Mouse (Mus musculus): Measurements from ENCODE around the gene Lsm7. TPM values are rescaled to one million over a fixed set of nuclear protein-coding genes. Genes with fewer than 3 reads are reported as not detected.

The Lsm7 gene
- polyA plus RNA-seq, 1 experiment from 2014 or later = 289 TPM

- no peak overlapping the region for H3K4me3 ChIP-seq (replicated peaks)
- peaks cover 14% of the 10 kb centered on the region for H3K36me3 ChIP-seq (replicated peaks)
- peaks cover 27% of the 10 kb centered on the region for H3K4me1 ChIP-seq
- no peaks in the 10 kb centered on the region for H3K27me3 ChIP-seq
- ATAC-seq (ENCODE audit: low FRiP score) = no peak
- no peak overlapping the region for H3K4me2 ChIP-seq
- 0 out of 2 replicates have a peak, but pooled peaks cover 3% of the 10 kb centered on the region for H3K9me3 ChIP-seq
- 72% methylated on average over 24 of the region's 24 CpGs for WGBS
- H3K27ac ChIP-seq = no peak overlapping the region
- H3K9ac ChIP-seq = no peak overlapping the region
These were observed 41.8 kb upstream of the Lsm7 start for GRCm38 (mm10) chr10:80896581-80897485.

GRCm38 (mm10) chr10:80895697-80896096 is 40.7 kb upstream of the Lsm7 start:
- H3K9me3 ChIP-seq = 0 out of 2 replicates have a peak, but pooled peaks cover 3% of the 10 kb centered on the region
- WGBS = 80% methylated on average over 6 of the region's 6 CpGs
- no peak overlapping the region for H3K4me3 ChIP-seq (replicated peaks)
- no peak overlapping the region for H3K4me2 ChIP-seq
- ATAC-seq (ENCODE audit: low FRiP score) = no peak
- H3K9ac ChIP-seq = no peak overlapping the region
- H3K36me3 ChIP-seq (replicated peaks) = peaks cover 10% of the 10 kb centered on the region
- H3K4me1 ChIP-seq = peaks cover 24% of the 10 kb centered on the region
- H3K27ac ChIP-seq = no peak overlapping the region
- H3K27me3 ChIP-seq = no peaks in the 10 kb centered on the region

- H3K9ac ChIP-seq = no peak overlapping the region
- H3K27me3 ChIP-seq = peaks cover 3% of the 10 kb centered on the region; the same call in 1 of the 2 replicates
- H3K4me3 ChIP-seq (replicated peaks) = no peak overlapping the region
- no peak overlapping the region for H3K4me2 ChIP-seq
- H3K4me1 ChIP-seq = peaks cover 24% of the 10 kb centered on the region
- 87% methylated on average over 7 of the region's 7 CpGs for WGBS
- H3K9me3 ChIP-seq = 0 out of 2 replicates have a peak, but pooled peaks cover 3% of the 10 kb centered on the region
- no peak for ATAC-seq (ENCODE audit: low FRiP score)
- no peak overlapping the region for H3K27ac ChIP-seq
- H3K36me3 ChIP-seq (replicated peaks) = peaks cover 10% of the 10 kb centered on the region
These were observed 40.1 kb upstream of the Lsm7 start for GRCm38 (mm10) chr10:80895100-80895499.

- Histone ChIP-seq H3K4me1 (no peaks in the 10 kb centered on the region), H3K9me3 (no peaks in the 10 kb centered on the region), H3K36me3 (replicated peaks) (no peaks in the 10 kb centered on the region), H3K4me2 (no peak overlapping the region), H3K4me3 (replicated peaks) (no peak overlapping the region), H3K27ac (no peak overlapping the region), H3K9ac (no peak overlapping the region), H3K27me3 (peaks cover 41% of the 10 kb centered on the region)
- WGBS = 84% methylated on average over 11 of the region's 11 CpGs
- no peak for ATAC-seq (ENCODE audit: low FRiP score)
These were observed 32.2 kb upstream of the Lsm7 start for GRCm38 (mm10) chr10:80887181-80887580.

GRCm38 (mm10) chr10:80881301-80881700 is 26.3 kb upstream of the Lsm7 start:
- Histone ChIP-seq H3K27me3 (peaks cover 17% of the 10 kb centered on the region), H3K9me3 (0 out of 2 replicates have a peak, but pooled peaks cover 3% of the 10 kb centered on the region), H3K27ac (no peak overlapping the region), H3K9ac (no peak overlapping the region), H3K4me2 (no peak overlapping the region), H3K36me3 (replicated peaks) (no peaks in the 10 kb centered on the region), H3K4me3 (replicated peaks) (no peak overlapping the region), H3K4me1 (peaks cover 2% of the 10 kb centered on the region; the same call in 1 of the 2 replicates)
- ATAC-seq (ENCODE audit: low FRiP score) = no peak
- 25% methylated on average over 10 of the region's 10 CpGs for WGBS

- no peaks in the 10 kb centered on the region for H3K36me3 ChIP-seq (replicated peaks)
- H3K9ac ChIP-seq = no peak overlapping the region
- ATAC-seq (ENCODE audit: low FRiP score) = no peak
- H3K4me1 ChIP-seq = peaks cover 4% of the 10 kb centered on the region; the same call in 1 of the 2 replicates
- peaks cover 17% of the 10 kb centered on the region for H3K27me3 ChIP-seq
- no peak overlapping the region for H3K4me2 ChIP-seq
- WGBS = 74% methylated on average over 2 of the region's 2 CpGs
- H3K4me3 ChIP-seq (replicated peaks) = no peak overlapping the region
- H3K27ac ChIP-seq = no peak overlapping the region
- H3K9me3 ChIP-seq = 0 out of 2 replicates have a peak, but pooled peaks cover 3% of the 10 kb centered on the region
These were observed 25.9 kb upstream of the Lsm7 start for GRCm38 (mm10) chr10:80880901-80881300.

GRCm38 (mm10) chr10:80880131-80880641 is 25.2 kb upstream of the Lsm7 start:
- Histone ChIP-seq H3K4me2 (no peak overlapping the region), H3K4me1 (peaks cover 4% of the 10 kb centered on the region; the same call in 1 of the 2 replicates), H3K36me3 (replicated peaks) (no peaks in the 10 kb centered on the region), H3K9ac (no peak overlapping the region), H3K4me3 (replicated peaks) (no peak overlapping the region), H3K27ac (no peak overlapping the region), H3K27me3 (peaks cover 17% of the 10 kb centered on the region), H3K9me3 (0 out of 2 replicates have a peak, but pooled peaks cover 3% of the 10 kb centered on the region)
- 20% methylated on average over 5 of the region's 5 CpGs for WGBS
- ATAC-seq (ENCODE audit: low FRiP score) = no peak; the same call in 1 of the 2 replicates

GRCm38 (mm10) chr10:80876594-80876993 is 21.6 kb upstream of the Lsm7 start:
- no peak overlapping the region for H3K4me2 ChIP-seq
- no peaks in the 10 kb centered on the region for H3K36me3 ChIP-seq (replicated peaks)
- peaks cover 19% of the 10 kb centered on the region for H3K27me3 ChIP-seq
- H3K27ac ChIP-seq = no peak overlapping the region
- 24% methylated on average over 3 of the region's 3 CpGs for WGBS
- peaks cover 8% of the 10 kb centered on the region; the same call in 1 of the 2 replicates for H3K4me1 ChIP-seq
- H3K9me3 ChIP-seq = 0 out of 2 replicates have a peak, but pooled peaks cover 3% of the 10 kb centered on the region
- ATAC-seq (ENCODE audit: low FRiP score) = no peak
- H3K9ac ChIP-seq = no peak overlapping the region
- no peak overlapping the region for H3K4me3 ChIP-seq (replicated peaks)

GRCm38 (mm10) chr10:80876028-80876427 is 21.0 kb upstream of the Lsm7 start:
- H3K4me3 ChIP-seq (replicated peaks) = no peak overlapping the region
- no peaks in the 10 kb centered on the region for H3K9me3 ChIP-seq
- no peak for ATAC-seq (ENCODE audit: low FRiP score)
- H3K4me1 ChIP-seq = peaks cover 8% of the 10 kb centered on the region; the same call in 1 of the 2 replicates
- H3K9ac ChIP-seq = no peak overlapping the region
- 26% methylated on average over 5 of the region's 5 CpGs for WGBS
- H3K36me3 ChIP-seq (replicated peaks) = no peaks in the 10 kb centered on the region
- peaks cover 21% of the 10 kb centered on the region for H3K27me3 ChIP-seq
- H3K27ac ChIP-seq = no peak overlapping the region
- no peak overlapping the region for H3K4me2 ChIP-seq

- Histone ChIP-seq H3K4me1 (peaks cover 8% of the 10 kb centered on the region; the same call in 1 of the 2 replicates), H3K36me3 (replicated peaks) (no peaks in the 10 kb centered on the region), H3K9me3 (no peaks in the 10 kb centered on the region), H3K4me3 (replicated peaks) (no peak overlapping the region), H3K4me2 (no peak overlapping the region), H3K27me3 (peaks cover 17% of the 10 kb centered on the region), H3K27ac (no peak overlapping the region), H3K9ac (no peak overlapping the region)
- ATAC-seq (ENCODE audit: low FRiP score) = no peak
- WGBS = 82% methylated on average over 9 of the region's 9 CpGs
These were observed 19.0 kb upstream of the Lsm7 start for GRCm38 (mm10) chr10:80874035-80874434.

- Histone ChIP-seq H3K36me3 (replicated peaks) (peaks cover 14% of the 10 kb centered on the region), H3K9me3 (no peaks in the 10 kb centered on the region), H3K4me1 (peaks cover 8% of the 10 kb centered on the region; the same call in 1 of the 2 replicates), H3K4me3 (replicated peaks) (no peak within 1 kb of the TSS), H3K27me3 (peaks cover 13% of the 10 kb centered on the region; the same call in 1 of the 2 replicates), H3K4me2 (no peak within 1 kb of the TSS), H3K9ac (no peak within 1 kb of the TSS), H3K27ac (no peak within 1 kb of the TSS)
- no peak for ATAC-seq (ENCODE audit: low FRiP score)
- WGBS = 31% methylated on average over 9 of the region's 9 CpGs
These were observed 16.6 kb upstream of the Lsm7 start, which contains the start of gene Tmprss9 for GRCm38 (mm10) chr10:80871581-80871980. Gene Tmprss9 (plus strand): TSS chr10:80871848.

- Histone ChIP-seq H3K9ac (no peak overlapping the region), H3K4me3 (replicated peaks) (no peak overlapping the region), H3K9me3 (no peaks in the 10 kb centered on the region), H3K27me3 (peaks cover 13% of the 10 kb centered on the region; the same call in 1 of the 2 replicates), H3K4me1 (0 out of 2 replicates have a peak, but pooled peaks cover 4% of the 10 kb centered on the region), H3K36me3 (replicated peaks) (peaks cover 20% of the 10 kb centered on the region), H3K4me2 (no peak overlapping the region), H3K27ac (no peak overlapping the region)
- 84% methylated on average over 3 of the region's 6 CpGs for WGBS
- ATAC-seq (ENCODE audit: low FRiP score) = no peak
These were observed 16.0 kb upstream of the Lsm7 start for GRCm38 (mm10) chr10:80870993-80871392.

Measured in forebrain, embryonic 12.5 days (tissue).